Mouse (Mus musculus) bone marrow, adult 2 months (tissue): ENCODE measurements at regions not wholly inside any gene's neighbourhood (a gene's known extent, or its start where the extent isn't known, plus 50 kb on each side); places are given as distances from the start of the nearest gene placed in this dataset.

ENCODE experiments used
- H3K27ac ChIP-seq: fragments of 200-500 bp; 2 replicates; pipeline ENCODE4 v1.5.1; 2012; ENCODE audit warnings: low read depth, mild to moderate bottlenecking, control low read depth, inconsistent platforms, low read length; ENCODE audit not compliant: control insufficient read depth, poor library complexity, insufficient read depth
- H3K4me1 ChIP-seq: fragments of 200-500 bp; 2 replicates; pipeline ENCODE4 v1.6.1; 2011; ENCODE audit warnings: low read length; ENCODE audit not compliant: control insufficient read depth, insufficient read depth
- H3K4me3 ChIP-seq: fragments of 200-500 bp; replicated peaks from 2 replicates; pipeline ENCODE3; 2011; ENCODE audit warnings: mild to moderate bottlenecking, low read depth, low read length, control low read depth; ENCODE audit not compliant: control insufficient read depth
- CTCF ChIP-seq: fragments of 200-500 bp; IDR thresholded peaks from 2 replicates; pipeline ENCODE4 v1.5.1; 2011; ENCODE audit warnings: low read length, control low read depth; ENCODE audit not compliant: control insufficient read depth, insufficient read depth
- POLR2A ChIP-seq: fragments of 200-500 bp; IDR thresholded peaks from 2 replicates; pipeline ENCODE4 v1.6.1; 2011; ENCODE audit warnings: low read depth, mild to moderate bottlenecking, control low read depth, low read length, borderline replicate concordance; ENCODE audit not compliant: control insufficient read depth
- WGBS: fragments of 180-500 bp; shearing (Covaris S2); methylation state at CpG from one replicate; pipeline ENCODE4 v1.1.7; 2018; 5-methylcytosine and 5-hydroxymethylcytosine counted together

- Histone ChIP-seq H3K27ac (no peak overlapping the region), H3K4me3 (no peak overlapping the region), H3K4me1 (no peaks in the 10 kb centered on the region)
- no peak for TF ChIP-seq POLR2A
- no peak for TF ChIP-seq CTCF
- WGBS = 64% methylated on average over 5 of the region's 5 CpGs
Observed at GRCm38 (mm10) chr10:7278820-7279219, 66.8 kb upstream of the Cnksr3 start.

DNA sequence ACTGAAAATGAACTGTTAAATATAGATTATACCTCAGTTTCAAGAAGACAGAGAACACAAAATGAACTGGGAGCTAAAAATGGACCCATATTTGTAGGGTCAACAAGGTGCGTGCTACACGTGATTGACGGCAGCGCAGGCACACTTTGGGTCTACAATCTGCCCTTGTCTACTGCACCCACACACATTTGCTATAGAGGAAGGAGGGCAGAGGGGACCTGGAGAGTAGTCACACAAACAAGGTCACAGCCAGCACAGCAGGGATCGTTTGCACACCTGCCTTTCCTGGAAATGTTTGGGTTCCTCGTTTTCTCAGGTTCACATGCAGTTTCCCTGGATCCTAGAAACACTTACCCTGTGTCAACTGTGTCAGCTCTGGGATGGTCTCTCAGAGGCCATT is 63.3 kb upstream of the Cnksr3 start:
- TF ChIP-seq CTCF (no peak), POLR2A (no peak)
- 74% methylated on average over 6 of the region's 6 CpGs for WGBS
- Histone ChIP-seq H3K27ac (no peak overlapping the region), H3K4me3 (no peak overlapping the region), H3K4me1 (no peaks in the 10 kb centered on the region)

GRCm38 (mm10) chr10:7274422-7274821 is 62.4 kb upstream of the Cnksr3 start:
- WGBS = 80% methylated on average over 7 of the region's 7 CpGs
- Histone ChIP-seq H3K27ac (no peak overlapping the region), H3K4me3 (no peak overlapping the region), H3K4me1 (no peaks in the 10 kb centered on the region)
- no peak for TF ChIP-seq POLR2A
- TF ChIP-seq CTCF = no peak

- 61% methylated on average over 5 of the region's 5 CpGs for WGBS
- no peaks in the 10 kb centered on the region for H3K4me1 ChIP-seq
- H3K27ac ChIP-seq = no peak overlapping the region
- H3K4me3 ChIP-seq = no peak overlapping the region
- TF ChIP-seq CTCF (no peak), POLR2A (no peak)
Observed at GRCm38 (mm10) chr10:7271156-7271555, 59.1 kb upstream of the Cnksr3 start.

- Histone ChIP-seq H3K4me3 (no peak overlapping the region), H3K4me1 (no peaks in the 10 kb centered on the region), H3K27ac (no peak overlapping the region)
- TF ChIP-seq CTCF (no peak), POLR2A (no peak)
- WGBS = 83% methylated on average over 9 of the region's 9 CpGs
Observed at GRCm38 (mm10) chr10:7268386-7269033, 56.5 kb upstream of the Cnksr3 start.

GRCm38 (mm10) chr10:7267903-7268302 is 55.9 kb upstream of the Cnksr3 start:
- Histone ChIP-seq H3K4me1 (no peaks in the 10 kb centered on the region), H3K27ac (no peak overlapping the region), H3K4me3 (no peak overlapping the region)
- 87% methylated on average over 4 of the region's 4 CpGs for WGBS
- TF ChIP-seq CTCF (no peak), POLR2A (no peak)

DNA sequence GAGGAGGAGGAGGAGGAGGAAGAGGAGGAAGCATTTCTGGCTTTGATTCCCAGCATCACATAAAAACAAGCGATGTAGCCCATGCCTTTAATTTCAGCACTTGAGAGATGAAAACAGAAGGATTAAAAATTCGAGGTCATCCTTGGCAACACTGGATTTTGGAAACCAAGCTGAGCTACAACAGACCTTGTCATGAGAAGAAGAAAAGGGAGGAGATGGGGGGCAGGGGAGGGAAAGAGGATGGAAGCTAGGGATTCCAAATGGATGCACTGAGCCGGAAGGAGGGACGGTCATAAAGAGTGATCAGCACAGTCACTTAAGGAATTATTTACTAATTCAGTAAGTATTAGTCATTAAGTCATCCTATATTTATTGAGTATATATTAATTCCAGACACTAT is 55.1 kb upstream of the Cnksr3 start:
- TF ChIP-seq POLR2A (no peak), CTCF (no peak)
- WGBS = 75% methylated on average over 4 of the region's 4 CpGs
- Histone ChIP-seq H3K4me3 (no peak overlapping the region), H3K4me1 (no peaks in the 10 kb centered on the region), H3K27ac (no peak overlapping the region)

- no peak overlapping the region for H3K4me3 ChIP-seq
- H3K27ac ChIP-seq = no peak overlapping the region
- 75% methylated on average over 9 of the region's 9 CpGs for WGBS
- no peaks in the 10 kb centered on the region for H3K4me1 ChIP-seq
- TF ChIP-seq POLR2A = no peak
Observed at GRCm38 (mm10) chr10:7265412-7265811, 53.4 kb upstream of the Cnksr3 start.

DNA sequence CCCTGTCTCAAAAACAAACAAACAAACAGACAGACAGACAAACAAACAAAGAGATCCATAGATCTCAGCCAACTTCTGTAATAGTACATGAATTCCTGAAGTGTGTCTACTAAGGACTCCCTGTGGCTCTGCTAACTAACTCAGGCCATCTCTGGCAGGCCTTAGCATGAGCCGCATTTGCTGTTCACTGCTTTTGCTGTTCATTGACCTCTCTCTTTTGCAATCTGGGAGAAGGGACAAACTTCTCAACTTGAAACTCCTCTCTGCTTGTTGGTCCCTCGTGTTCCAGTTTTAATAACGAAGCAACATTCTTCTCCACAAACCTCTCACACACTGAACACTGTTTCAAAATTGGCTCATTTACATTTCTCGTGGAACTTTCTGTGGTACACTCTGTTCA is 52.7 kb upstream of the Cnksr3 start:
- Histone ChIP-seq H3K27ac (no peak overlapping the region), H3K4me3 (no peak overlapping the region), H3K4me1 (no peaks in the 10 kb centered on the region)
- no peak for TF ChIP-seq CTCF
- TF ChIP-seq POLR2A = no peak
- 85% methylated on average over 4 of the region's 4 CpGs for WGBS
